Mouse (Mus musculus) stomach, embryonic 15.5 days (tissue): ENCODE results near the gene Zfp941. TPM values are rescaled to one million over a fixed set of nuclear protein-coding genes. Genes with fewer than 3 reads are reported as not detected.

Source experiments
- ATAC-seq: fragments of 200-750 bp; cut with Nextera tagmentation; 2 replicates; pipeline ENCODE4 v1.8.0; 2017; ENCODE audit warnings: low read depth, moderate number of reproducible peaks, moderate TSS enrichment; ENCODE audit not compliant: insufficient read depth, low FRiP score
- H3K27ac ChIP-seq: fragments of 300-500 bp; sonication (generic); 2 replicates; pipeline ENCODE4 v1.5.1; 2015; ENCODE audit warnings: mild to moderate bottlenecking, inconsistent platforms
- H3K27me3 ChIP-seq: fragments of 300-500 bp; sonication (generic); replicated peaks from 2 replicates; pipeline ENCODE4 v1.6.1; 2015; ENCODE audit warnings: inconsistent platforms
- H3K36me3 ChIP-seq: fragments of 300-500 bp; sonication (generic); 2 replicates; pipeline ENCODE4 v1.6.1; 2015; ENCODE audit warnings: inconsistent platforms
- H3K4me1 ChIP-seq: fragments of 300-500 bp; sonication (generic); 2 replicates; pipeline ENCODE4 v1.6.1; 2015; ENCODE audit warnings: inconsistent platforms
- H3K4me2 ChIP-seq: fragments of 300-500 bp; sonication (generic); 2 replicates; pipeline ENCODE4 v1.6.1; 2015; ENCODE audit warnings: mild to moderate bottlenecking, inconsistent platforms
- H3K4me3 ChIP-seq: fragments of 300-500 bp; sonication (generic); replicated peaks from 2 replicates; pipeline ENCODE4 v1.5.1; 2015; ENCODE audit warnings: inconsistent platforms
- H3K9ac ChIP-seq: fragments of 300-500 bp; sonication (generic); 2 replicates; pipeline ENCODE4 v1.6.1; 2015; ENCODE audit warnings: inconsistent platforms
- H3K9me3 ChIP-seq: fragments of 300-500 bp; sonication (generic); 2 replicates; pipeline ENCODE4 v1.6.1; 2016; ENCODE audit warnings: inconsistent platforms
- polyA plus RNA-seq: library from polyadenylated mRNA; unstranded; fragments of >200 nt; fragmentation: Nextera tagmentation; extraction: Ambion mirVana; gene quantifications from 2 replicates; pipeline ENCODE4 v1.2.1, GENCODE M21; 2015

The Zfp941 gene
- polyA plus RNA-seq, 1 experiment from 2014 or later, result 1.5 TPM

- no peaks in the 10 kb centered on the region for H3K4me1 ChIP-seq
- H3K9me3 ChIP-seq, result no peaks in the 10 kb centered on the region
- H3K27ac ChIP-seq, result no peak overlapping the region
- H3K4me2 ChIP-seq, result no peak overlapping the region
- no peaks in the 10 kb centered on the region for H3K27me3 ChIP-seq
- no peaks in the 10 kb centered on the region for H3K36me3 ChIP-seq
- ATAC-seq, result no peak
- H3K4me3 ChIP-seq, result no peak overlapping the region
- no peak overlapping the region for H3K9ac ChIP-seq
These were observed 61.3 kb downstream of the Zfp941 start for GRCm38 (mm10) chr7:140760647-140761046.

Other genes with a start within 250 kb of the Zfp941 start
- not detected in 2 replicates for gene Olfr46, start 220.9 kb downstream of the Zfp941 start, polyA plus RNA-seq
- not detected in 2 replicates for gene Olfr61, start 193.2 kb downstream of the Zfp941 start, polyA plus RNA-seq
- gene Olfr53, start 175.7 kb downstream of the Zfp941 start, polyA plus RNA-seq, result not detected in 2 replicates
- 0.01 TPM in 2 replicates for gene Olfr539, start 162.2 kb downstream of the Zfp941 start, polyA plus RNA-seq
- not detected in 2 replicates for gene Olfr45, start 140.2 kb downstream of the Zfp941 start, polyA plus RNA-seq
- gene Olfr541, start 124.9 kb downstream of the Zfp941 start, polyA plus RNA-seq, result not detected in 2 replicates
- gene Cyp2e1, start 58.4 kb downstream of the Zfp941 start, polyA plus RNA-seq, result 0.18 TPM in 1 of 2 replicates, not detected in the other
- 0.23 and 0.30 TPM in 2 replicates for gene Syce1, start 34.3 kb downstream of the Zfp941 start, polyA plus RNA-seq
- 13.9 and 23.4 TPM in 2 replicates for gene Urah, start 12.8 kb upstream of the Zfp941 start, polyA plus RNA-seq
- gene Scgb1c1, start 23.4 kb upstream of the Zfp941 start, polyA plus RNA-seq, result not detected in 2 replicates
- gene Odf3, start 25.6 kb upstream of the Zfp941 start, polyA plus RNA-seq, result 0.17 TPM in 1 of 2 replicates, not detected in the other
- gene Gm45785, start 34.2 kb upstream of the Zfp941 start, polyA plus RNA-seq, result not detected in 2 replicates
- gene Ric8a, start 34.8 kb upstream of the Zfp941 start, polyA plus RNA-seq, result 58.0 and 62.8 TPM in 2 replicates
- gene Bet1l, start 35.4 kb upstream of the Zfp941 start, polyA plus RNA-seq, result 44.7 and 50.1 TPM in 2 replicates
- 214 and 219 TPM in 2 replicates for gene Psmd13, start 59.8 kb upstream of the Zfp941 start, polyA plus RNA-seq
- gene Sirt3, start 60.1 kb upstream of the Zfp941 start, polyA plus RNA-seq, result 25.7 and 28.7 TPM in 2 replicates
- gene Cox8b, start 78.3 kb upstream of the Zfp941 start, polyA plus RNA-seq, result 0.76 and 2.6 TPM in 2 replicates
- 9.9 and 13.8 TPM in 2 replicates for gene Nlrp6, start 98.7 kb upstream of the Zfp941 start, polyA plus RNA-seq
- 21.2 and 23.5 TPM in 2 replicates for gene Pgghg, start 119.2 kb upstream of the Zfp941 start, polyA plus RNA-seq
- gene Ifitm5, start 128.1 kb upstream of the Zfp941 start, polyA plus RNA-seq, result 3.2 and 3.6 TPM in 2 replicates
- gene Gm45717, start 133.8 kb upstream of the Zfp941 start, polyA plus RNA-seq, result 0.40 and 0.71 TPM in 2 replicates
- gene Ifitm2, start 133.8 kb upstream of the Zfp941 start, polyA plus RNA-seq, result 1,181 and 1,379 TPM in 2 replicates
- 179 and 209 TPM in 2 replicates for gene Ifitm1, start 145.0 kb upstream of the Zfp941 start, polyA plus RNA-seq
- 368 and 413 TPM in 2 replicates for gene Ifitm3, start 188.6 kb upstream of the Zfp941 start, polyA plus RNA-seq
- gene Ifitm6, start 195.7 kb upstream of the Zfp941 start, polyA plus RNA-seq, result 7.6 and 8.1 TPM in 2 replicates
- gene Gm17387, start 207.0 kb upstream of the Zfp941 start, polyA plus RNA-seq, result not detected in 2 replicates
- 7.0 and 9.2 TPM in 2 replicates for gene B4galnt4, start 238.9 kb upstream of the Zfp941 start, polyA plus RNA-seq